Mouse (Mus musculus) liver, embryonic 14.5 days (tissue): ENCODE data around the gene Gpcpd1. TPM values are rescaled to one million over a fixed set of nuclear protein-coding genes. Genes with fewer than 3 reads are reported as not detected.
A peak's percentile ranks its signal among the peaks of the same experiment; 100 is the strongest.

ENCODE experiments used
- ATAC-seq: fragments of 200-750 bp; cut with Nextera tagmentation; 2 replicates; pipeline ENCODE4 v1.8.0; 2017; ENCODE audit warnings: moderate number of reproducible peaks, mild to moderate bottlenecking, moderate library complexity; ENCODE audit not compliant: insufficient read depth
- DNase-seq, 3 experiments: peaks; one replicate each; pipeline ENCODE4 v3.0.0-alpha.2; 2012 to 2013; ENCODE audit warnings: low read depth in 3 of 3, low spot score in 3 of 3
- H3K27ac ChIP-seq: fragments of 300-500 bp; sonication (generic); 2 replicates; pipeline ENCODE4 v1.5.1; 2014; ENCODE audit warnings: moderate library complexity, mild to moderate bottlenecking, control low read depth, inconsistent platforms
- H3K27me3 ChIP-seq: fragments of 300-500 bp; sonication (generic); 2 replicates; pipeline ENCODE4 v1.6.1; 2014; ENCODE audit warnings: mild to moderate bottlenecking, low read length, moderate library complexity; ENCODE audit not compliant: control insufficient read depth, insufficient read depth
- H3K36me3 ChIP-seq: fragments of 300-500 bp; sonication (generic); replicated peaks from 2 replicates; pipeline ENCODE4 v1.6.1; 2014; ENCODE audit warnings: low read depth; ENCODE audit not compliant: control insufficient read depth, insufficient read depth
- H3K4me1 ChIP-seq, 2 experiments: fragments of 200-500 bp in 1 of 2; fragments of 300-500 bp in 1 of 2; sonication (generic) in 1 of 2; replicated peaks; 2 replicates each; pipeline ENCODE4 v1.6.1; 2012 to 2014; ENCODE audit warnings: antibody characterized with exemption in 1 of 2, inconsistent platforms in 1 of 2, low read length in 1 of 2; ENCODE audit not compliant: control insufficient read depth in 2 of 2, insufficient read depth in 2 of 2
- H3K4me2 ChIP-seq: fragments of 300-500 bp; sonication (generic); 2 replicates; pipeline ENCODE4 v1.6.1; 2014; ENCODE audit warnings: low read depth, mild to moderate bottlenecking, control low read depth, moderate library complexity
- H3K4me3 ChIP-seq, 2 experiments: fragments of 200-500 bp in 1 of 2; fragments of 300-500 bp in 1 of 2; sonication (generic) in 1 of 2; 2 replicates each; pipeline ENCODE4 v1.5.1; 2012 to 2014; ENCODE audit warnings: low read depth in 2 of 2, low read length in 2 of 2, mild to moderate bottlenecking in 2 of 2, control low read depth in 1 of 2, inconsistent platforms in 1 of 2, moderate library complexity in 1 of 2; ENCODE audit not compliant: insufficient read depth in 1 of 2
- H3K9ac ChIP-seq: fragments of 300-500 bp; sonication (generic); replicated peaks from 2 replicates; pipeline ENCODE4 v1.6.1; 2014; ENCODE audit warnings: mild to moderate bottlenecking, control low read depth, moderate library complexity
- H3K9me3 ChIP-seq: fragments of 300-500 bp; sonication (generic); 2 replicates; pipeline ENCODE4 v1.6.1; 2016; ENCODE audit warnings: low read length, mixed read lengths; ENCODE audit not compliant: control insufficient read depth
- CTCF ChIP-seq: IDR thresholded peaks from 2 replicates; pipeline ENCODE4 v1.5.1; 2016; ENCODE audit warnings: antibody characterized with exemption, low read depth, control low read depth
- EP300 ChIP-seq: IDR thresholded peaks from 2 replicates; pipeline ENCODE4 v1.6.1; 2016; ENCODE audit warnings: antibody characterized with exemption, low read depth
- WGBS: fragments of 180-500 bp; shearing (Covaris S2); extraction: QIAGEN DNeasy Blood & Tissue Kit; methylation state at CpG from one replicate; pipeline ENCODE4 v1.1.7; 2014; ENCODE audit not compliant: insufficient replicate concordance; 5-methylcytosine and 5-hydroxymethylcytosine counted together
- polyA plus RNA-seq, 2 experiments: library from polyadenylated mRNA; depleted of rRNA in 1 of 2; stranded (reverse) in 1 of 2; unstranded in 1 of 2; fragments of >200 nt; fragmentation: Nextera tagmentation in 1 of 2; extraction: Ambion mirVana in 1 of 2; gene quantifications; 2 replicates each; pipeline versions ENCODE4 v1.2.1 to v1.2.3; 2012 to 2014

Gpcpd1 gene
- polyA plus RNA-seq, 2 experiments: 31.0 to 67.7 TPM

DNA sequence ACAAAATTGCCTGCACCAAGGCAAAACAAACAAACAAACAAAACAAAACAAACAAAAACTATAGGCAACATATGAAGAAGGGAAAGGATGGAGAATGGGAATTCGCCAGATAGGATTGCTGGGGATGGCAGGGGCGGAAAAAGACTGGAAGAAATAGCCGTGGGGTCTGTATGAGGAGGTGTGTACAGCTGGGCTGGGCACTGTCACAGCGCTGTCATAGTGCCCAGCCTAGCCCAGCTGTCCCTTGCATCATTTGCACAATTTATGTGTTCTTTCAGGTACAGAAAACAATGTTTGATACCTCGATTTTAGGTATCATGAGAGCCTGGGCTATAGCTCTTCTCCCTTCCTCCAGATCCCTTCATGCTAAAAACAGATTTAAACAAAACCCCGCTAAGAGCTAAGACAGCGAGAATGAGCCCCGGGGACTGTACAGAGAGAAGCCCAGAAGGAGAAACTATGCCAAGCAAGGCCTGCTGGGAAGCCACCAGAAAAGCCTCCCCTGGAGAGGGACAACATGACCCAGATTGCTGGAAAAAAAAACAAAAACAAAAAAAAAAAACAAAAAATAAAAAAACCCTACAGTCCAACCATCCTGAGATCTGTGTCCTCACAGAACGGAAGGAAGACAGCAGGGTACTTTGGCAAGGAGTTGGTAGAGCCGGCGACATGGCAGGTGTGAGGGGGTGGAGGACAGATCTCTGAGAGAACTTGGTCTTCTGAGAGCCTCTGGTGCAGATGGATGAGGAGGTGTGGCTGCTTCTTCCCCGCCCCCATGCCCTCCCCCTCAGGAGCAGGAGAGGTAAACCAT is 74.0 kb downstream of the Gpcpd1 start:
- H3K36me3 ChIP-seq: no peaks in the 10 kb centered on the region
- H3K9me3 ChIP-seq: no peaks in the 10 kb centered on the region
- no peak overlapping the region; the same call in 1 of the 2 replicates for H3K9ac ChIP-seq
- no peak overlapping the region for H3K4me3 ChIP-seq
- H3K27me3 ChIP-seq: no peaks in the 10 kb centered on the region
- DNase-seq (no peak), ATAC-seq (no peak)
- no peak overlapping the region for H3K27ac ChIP-seq
- no peak for TF ChIP-seq CTCF
- no peak for TF ChIP-seq EP300
- WGBS: 49% methylated on average over 12 of the region's 12 CpGs
- H3K4me1 ChIP-seq: peaks cover 14 to 20% of the 10 kb centered on the region in 2 experiments
- H3K4me2 ChIP-seq: peak overlapping the region; percentile 66

DNA sequence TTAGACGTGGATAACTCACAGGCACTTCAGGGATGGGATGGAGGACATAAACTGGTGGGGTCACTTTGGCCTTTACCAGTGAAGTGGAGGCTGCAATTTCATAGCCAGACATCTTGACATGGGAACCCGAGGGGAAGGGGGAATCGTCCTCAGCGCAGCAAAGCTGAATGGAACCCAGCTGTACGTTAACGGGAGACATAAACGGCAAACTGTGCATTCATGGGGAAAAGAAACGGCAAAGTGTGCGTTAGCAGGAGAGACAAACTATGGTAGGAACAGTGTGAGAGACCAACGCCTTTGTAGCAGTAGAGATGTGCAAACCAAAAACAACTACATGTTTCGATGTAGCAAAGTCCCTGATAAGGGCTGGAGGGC is 74.6 kb downstream of the Gpcpd1 start:
- peaks cover 14 to 18% of the 10 kb centered on the region in 2 experiments for H3K4me1 ChIP-seq
- no peaks in the 10 kb centered on the region for H3K9me3 ChIP-seq
- DNase-seq (no peak), ATAC-seq (no peak)
- no peaks in the 10 kb centered on the region for H3K36me3 ChIP-seq
- no peak for TF ChIP-seq EP300
- TF ChIP-seq CTCF: no peak
- no peak overlapping the region for H3K27ac ChIP-seq
- WGBS: 17% methylated on average over 11 of the region's 11 CpGs
- peak overlapping the region; percentile 20; the same call in 1 of the 2 replicates for H3K9ac ChIP-seq
- peak overlapping the region; percentile 24 to 26; a peak in 3 of 4 replicates for H3K4me3 ChIP-seq
- no peaks in the 10 kb centered on the region for H3K27me3 ChIP-seq
- peak overlapping the region; percentile 66 for H3K4me2 ChIP-seq

DNA sequence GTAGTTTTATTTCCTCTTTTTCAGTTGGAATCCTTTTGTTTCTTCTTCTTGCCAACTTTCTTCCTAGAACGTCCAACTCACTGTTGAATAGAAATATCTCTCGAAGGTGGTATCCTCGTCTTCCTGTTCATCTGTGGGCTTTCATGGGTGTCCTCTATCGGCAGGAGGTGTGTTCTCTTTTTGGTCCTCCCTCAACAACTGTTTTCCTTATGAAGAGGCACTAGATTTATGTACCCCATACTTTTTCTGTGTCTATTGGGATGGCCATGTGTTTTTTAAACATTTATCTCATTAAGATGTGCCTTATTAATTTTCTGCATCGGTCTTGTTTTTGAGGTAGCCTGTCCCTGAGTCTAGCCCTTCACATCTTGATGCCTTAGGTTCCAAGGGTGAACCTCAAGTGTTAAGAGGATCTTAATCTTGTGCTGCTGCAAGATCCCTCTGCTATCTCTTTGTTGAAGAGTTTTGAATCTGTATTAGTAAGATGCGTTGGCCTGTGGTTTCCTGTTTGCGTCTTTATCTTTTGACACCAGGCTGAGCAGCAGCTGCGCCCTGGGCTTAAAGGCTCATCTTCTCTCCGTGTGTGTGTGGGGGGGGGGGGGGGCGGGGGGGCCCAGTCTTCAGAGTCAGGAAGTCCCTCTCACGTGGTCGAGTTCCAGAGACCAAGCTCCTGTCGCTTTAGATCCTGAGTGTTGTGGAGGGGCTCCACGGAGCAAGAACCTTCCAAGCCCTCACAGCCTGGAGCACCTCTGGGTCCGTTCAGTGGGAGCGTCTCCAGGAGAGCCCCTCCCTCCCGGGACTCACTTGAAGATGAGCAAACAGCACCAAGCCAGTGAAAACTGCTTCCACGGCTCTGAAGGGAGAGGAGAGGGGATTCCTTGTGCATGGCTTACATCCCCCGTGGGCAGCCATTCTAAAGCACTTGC is 75.2 kb downstream of the Gpcpd1 start:
- peak overlapping the region; percentile 20; the same call in 1 of the 2 replicates for H3K9ac ChIP-seq
- no peaks in the 10 kb centered on the region for H3K27me3 ChIP-seq
- DNase-seq (peak; percentile 24 to 51 (median 41)), ATAC-seq (peak; percentile 82)
- peak; percentile 65 for TF ChIP-seq EP300
- TF ChIP-seq CTCF: no peak
- WGBS: 3% methylated on average over 19 of the region's 19 CpGs
- H3K27ac ChIP-seq: no peak overlapping the region
- peak overlapping the region; percentile 24 to 26; a peak in 3 of 4 replicates for H3K4me3 ChIP-seq
- H3K9me3 ChIP-seq: no peaks in the 10 kb centered on the region
- H3K4me2 ChIP-seq: peak overlapping the region; percentile 66
- peaks cover 14 to 18% of the 10 kb centered on the region in 2 experiments for H3K4me1 ChIP-seq
- H3K36me3 ChIP-seq: no peaks in the 10 kb centered on the region

DNA sequence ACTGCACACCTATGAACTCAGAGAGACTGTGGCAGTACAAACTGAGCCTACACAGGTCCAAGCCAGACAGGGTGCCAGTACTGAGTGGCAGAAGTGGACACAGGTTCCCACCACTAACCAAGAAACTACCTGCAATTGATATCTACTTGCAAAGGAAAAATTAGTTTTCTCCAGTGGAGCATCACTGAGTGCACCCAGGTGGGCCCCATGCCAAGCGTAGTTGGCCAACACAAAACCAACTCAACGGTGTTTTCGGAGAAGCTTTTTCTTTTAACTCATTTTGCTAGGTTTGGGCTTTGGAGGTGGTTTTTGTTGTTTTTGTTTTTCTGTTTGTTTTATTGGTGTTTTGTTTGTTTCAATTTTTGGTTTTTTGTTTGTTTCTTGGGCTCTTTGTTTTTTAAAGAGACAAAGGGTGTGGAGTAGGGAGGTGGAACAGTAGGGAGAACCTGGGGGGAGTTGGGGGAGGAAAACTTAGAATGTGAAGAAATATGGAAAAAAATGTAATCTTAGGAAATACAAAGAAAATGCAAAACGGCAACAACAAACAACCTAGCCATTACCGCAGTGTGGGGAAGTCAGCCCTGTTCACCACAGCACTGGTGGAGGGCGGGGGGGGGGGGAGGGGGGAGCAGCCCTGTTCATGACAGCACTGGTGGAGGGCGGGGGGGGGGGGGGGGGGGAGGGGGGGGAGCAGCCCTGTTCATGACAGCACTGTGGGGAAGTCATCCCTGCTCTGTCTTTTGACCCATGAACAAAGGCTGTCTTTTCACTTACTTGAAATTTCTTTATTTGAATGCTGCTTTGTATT is 76.3 kb downstream of the Gpcpd1 start:
- Histone ChIP-seq H3K9me3 (no peaks in the 10 kb centered on the region), H3K27ac (no peak overlapping the region), H3K4me2 (no peak overlapping the region), H3K27me3 (no peaks in the 10 kb centered on the region), H3K36me3 (no peaks in the 10 kb centered on the region), H3K9ac (no peak overlapping the region), H3K4me1 (peaks cover 14 to 18% of the 10 kb centered on the region in 2 experiments), H3K4me3 (no peak overlapping the region)
- 51% methylated on average over 5 of the region's 7 CpGs for WGBS
- ATAC-seq (no peak), DNase-seq (no peak)
- TF ChIP-seq EP300 (no peak), CTCF (no peak)
